Mouse (Mus musculus) left cerebral cortex, adult 11 months (tissue): Measurements from ENCODE around the gene Trabd.
A peak's percentile ranks its signal among the peaks of the same experiment; 100 is the strongest.

ENCODE experiments used
- DNase-seq: peaks from one replicate; pipeline ENCODE4 v3.0.0; 2022; ENCODE audit warnings: low spot score

Gene Trabd

DNA sequence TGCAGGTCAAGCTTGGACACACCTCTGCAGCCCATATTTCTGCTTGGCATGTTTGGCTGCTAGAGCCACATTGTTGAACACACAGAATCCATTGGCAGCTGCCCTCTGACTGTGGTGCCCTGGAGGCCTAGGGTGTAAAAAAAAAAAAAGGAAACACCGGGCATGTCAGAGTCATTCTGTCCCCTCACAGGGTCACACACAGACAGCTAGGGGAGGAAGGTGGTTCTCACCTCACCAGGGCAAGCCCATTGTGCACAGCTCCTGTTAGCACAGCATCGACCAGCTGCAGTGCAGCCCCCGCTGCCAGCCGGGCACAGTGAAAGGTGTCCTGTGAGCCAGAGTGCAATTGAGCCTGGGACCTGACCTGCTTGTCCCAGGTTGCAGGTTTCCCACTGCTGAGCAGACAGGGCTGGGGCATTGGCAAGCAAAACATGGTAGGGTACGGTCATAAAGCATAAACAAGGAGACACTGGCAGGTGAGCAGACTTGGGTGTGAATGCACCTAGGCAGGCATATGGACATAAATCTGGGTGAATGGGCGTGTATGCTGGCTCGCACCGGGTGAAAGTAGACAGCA lies 52.5 kb downstream of the Trabd start:
- DNase-seq, result no peak

DNA sequence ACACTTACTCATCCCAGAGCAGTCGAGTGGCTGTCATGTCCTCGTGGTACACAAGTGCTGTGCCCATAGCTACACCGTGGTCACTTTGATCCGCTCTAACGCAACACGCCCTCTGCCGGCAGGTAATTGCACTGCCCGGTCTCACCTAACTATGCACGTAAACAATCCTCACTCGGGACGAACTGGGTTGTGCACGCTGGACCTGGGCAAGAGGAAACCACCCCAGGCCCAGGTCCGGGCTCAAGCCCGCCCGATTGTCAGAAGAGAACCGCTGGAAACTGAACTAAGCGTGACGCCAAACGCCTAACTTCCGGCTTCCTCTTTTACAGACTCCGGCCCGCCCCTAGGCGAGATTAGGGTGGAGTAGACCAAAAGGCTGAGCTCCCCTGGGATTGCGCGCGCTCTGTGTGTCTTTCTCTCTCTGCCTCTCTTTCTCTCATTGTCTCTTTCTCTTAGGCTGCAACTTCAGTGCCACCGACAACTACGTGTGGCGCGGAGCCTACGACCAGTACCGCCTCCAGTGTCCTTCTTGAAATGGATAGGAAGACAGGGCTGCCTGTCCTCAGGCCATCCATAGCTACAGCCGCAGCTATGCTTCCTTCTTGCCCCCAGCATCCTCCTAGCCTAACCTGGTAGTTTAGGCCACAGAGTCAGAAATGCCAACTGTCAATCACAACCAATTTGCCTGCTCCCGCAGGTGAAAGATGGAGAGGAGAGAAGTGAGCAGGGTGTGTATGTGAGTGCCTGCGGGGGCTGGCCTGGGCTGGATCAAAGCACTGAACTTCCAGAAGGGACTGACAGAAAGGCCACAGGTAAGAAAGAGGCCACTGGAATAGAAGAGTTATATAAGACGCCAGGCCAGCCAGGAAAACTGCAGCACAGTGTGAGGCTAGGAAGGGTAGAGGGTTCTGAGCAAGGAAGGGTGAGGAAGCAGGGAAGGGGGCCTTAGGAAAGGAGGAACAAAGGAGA lies 53.7 kb downstream of the Trabd start, which contains the start of gene Hdac10:
TSS of gene Hdac10 (minus strand) at position 319 of the 969 bp plus-strand sequence.
- DNase-seq, result peak; percentile 78

DNA sequence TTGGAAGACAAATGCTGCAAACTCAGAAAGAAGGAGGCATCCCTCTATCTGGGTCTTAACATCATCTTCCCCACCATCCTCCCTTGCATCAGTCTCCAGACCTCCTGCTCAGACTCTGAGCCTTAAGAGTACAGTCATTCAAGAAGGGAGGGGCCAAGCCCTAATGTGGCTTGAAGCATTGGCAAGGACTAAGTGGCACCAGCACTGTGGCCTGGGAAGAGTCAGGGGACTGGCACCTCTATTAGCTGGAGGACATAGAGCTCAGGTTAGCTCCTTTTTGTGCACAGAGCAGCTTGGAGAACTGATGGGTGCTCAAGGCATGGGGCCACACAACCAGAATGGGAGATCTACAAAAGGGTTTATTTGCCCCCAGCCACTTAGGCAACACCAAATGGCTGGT lies 55.3 kb downstream of the Trabd start:
- no peak for DNase-seq

DNA sequence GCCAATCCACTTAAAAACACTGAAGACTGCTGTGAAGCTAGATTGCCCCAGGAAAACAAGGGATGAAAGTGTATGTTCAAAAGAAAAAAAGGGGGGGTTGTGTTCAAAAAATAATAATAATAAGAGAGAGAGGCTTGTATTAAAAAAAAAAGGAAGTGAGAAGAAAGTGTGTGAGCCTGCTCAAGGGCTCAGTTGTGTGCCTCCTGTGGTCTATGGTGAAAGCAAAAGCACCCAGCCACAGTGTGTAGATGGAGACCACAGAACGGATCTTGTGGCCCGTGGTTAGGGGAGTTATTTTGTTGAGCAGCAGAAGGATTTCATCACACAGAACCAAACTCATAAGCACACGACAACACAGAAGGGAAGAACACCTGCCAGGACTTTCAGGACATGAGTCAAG lies 56.4 kb downstream of the Trabd start:
- no peak for DNase-seq
